Mouse (Mus musculus) heart, postnatal 0 days (tissue): ENCODE measurements at regions not wholly inside any gene's neighbourhood (a gene's known extent, or its start where the extent isn't known, plus 50 kb on each side); places are given as distances from the start of the nearest gene placed in this dataset.
A peak's percentile ranks its signal among the peaks of the same experiment; 100 is the strongest.

Experiments
- ATAC-seq: fragments of 200-750 bp; cut with Nextera tagmentation; 2 replicates; pipeline ENCODE4 v1.8.0; 2017; ENCODE audit warnings: low read depth, moderate number of reproducible peaks, moderate library complexity; ENCODE audit not compliant: insufficient read depth
- DNase-seq: peaks from one replicate; pipeline ENCODE4 v3.0.0-alpha.2; 2016; ENCODE audit warnings: low spot score
- H3K27ac ChIP-seq: fragments of 300-500 bp; sonication (generic); 2 replicates; pipeline ENCODE4 v1.5.1; 2014; ENCODE audit warnings: low read depth, mild to moderate bottlenecking
- H3K27me3 ChIP-seq: fragments of 300-500 bp; sonication (generic); 2 replicates; pipeline ENCODE4 v1.6.1; 2014; ENCODE audit warnings: low read length, mixed read lengths; ENCODE audit not compliant: control insufficient read depth, insufficient read depth
- H3K36me3 ChIP-seq: fragments of 300-500 bp; sonication (generic); replicated peaks from 2 replicates; pipeline ENCODE4 v1.6.1; 2014; ENCODE audit warnings: low read length, mixed read lengths; ENCODE audit not compliant: control insufficient read depth, insufficient read depth
- H3K4me1 ChIP-seq: fragments of 300-500 bp; sonication (generic); 2 replicates; pipeline ENCODE4 v1.6.1; 2014; ENCODE audit warnings: antibody characterized with exemption; ENCODE audit not compliant: control insufficient read depth, insufficient read depth
- H3K4me2 ChIP-seq: fragments of 300-500 bp; sonication (generic); 2 replicates; pipeline ENCODE4 v1.6.1; 2014; ENCODE audit warnings: low read depth, mild to moderate bottlenecking, low read length, moderate library complexity
- H3K4me3 ChIP-seq: fragments of 300-500 bp; sonication (generic); 2 replicates; pipeline ENCODE4 v1.5.1; 2014; ENCODE audit warnings: low read depth, low read length
- H3K9ac ChIP-seq: fragments of 300-500 bp; sonication (generic); replicated peaks from 2 replicates; pipeline ENCODE4 v1.6.1; 2014; ENCODE audit warnings: low read depth, low read length, mixed read lengths
- H3K9me3 ChIP-seq: fragments of 300-500 bp; sonication (generic); replicated peaks from 2 replicates; pipeline ENCODE4 v1.6.1; 2016; ENCODE audit warnings: low read length; ENCODE audit not compliant: control insufficient read depth
- CTCF ChIP-seq: IDR thresholded peaks from 2 replicates; pipeline ENCODE4 v1.5.1; 2016; ENCODE audit warnings: antibody characterized with exemption, control low read depth, low read depth
- EP300 ChIP-seq: IDR thresholded peaks from 2 replicates; pipeline ENCODE4 v1.6.1; 2016; ENCODE audit warnings: antibody characterized with exemption, low read depth
- WGBS: fragments of 180-500 bp; shearing (Covaris S2); extraction: QIAGEN DNeasy Blood & Tissue Kit; methylation state at CpG from one replicate; pipeline ENCODE4 v1.1.7; 2014; 5-methylcytosine and 5-hydroxymethylcytosine counted together

DNA sequence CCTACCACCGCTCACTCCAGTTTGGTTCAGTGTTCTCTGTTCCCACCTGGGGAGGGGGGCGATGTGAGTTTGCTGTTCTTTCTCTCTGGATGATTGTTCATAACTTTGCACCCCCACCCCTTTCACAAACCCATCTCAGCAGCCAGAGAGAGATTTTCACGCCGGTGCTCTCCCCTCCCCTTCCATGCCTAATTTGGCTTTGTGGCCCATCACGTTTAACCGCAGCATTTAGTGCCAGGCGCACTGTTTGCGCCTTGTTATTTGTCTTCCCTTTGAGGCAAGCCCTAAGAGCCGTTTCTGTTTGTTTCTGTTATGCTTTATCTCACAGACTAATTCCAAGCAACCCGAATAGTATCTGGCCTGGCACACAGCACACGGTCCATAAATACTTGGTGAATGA lies 160.6 kb downstream of the Evx1 start:
- 33% methylated on average over 11 of the region's 11 CpGs for WGBS
- no peak overlapping the region for H3K4me3 ChIP-seq
- no peaks in the 10 kb centered on the region for H3K36me3 ChIP-seq
- no peak for DNase-seq
- no peaks in the 10 kb centered on the region for H3K9me3 ChIP-seq
- H3K4me1 ChIP-seq: peaks cover 10% of the 10 kb centered on the region; the same call in 1 of the 2 replicates
- ATAC-seq: no peak
- H3K27ac ChIP-seq: no peak overlapping the region
- H3K27me3 ChIP-seq: no peaks in the 10 kb centered on the region
- TF ChIP-seq CTCF: no peak
- no peak for TF ChIP-seq EP300
- H3K9ac ChIP-seq: no peak overlapping the region
- peak overlapping the region; percentile 19; the same call in 1 of the 2 replicates for H3K4me2 ChIP-seq

DNA sequence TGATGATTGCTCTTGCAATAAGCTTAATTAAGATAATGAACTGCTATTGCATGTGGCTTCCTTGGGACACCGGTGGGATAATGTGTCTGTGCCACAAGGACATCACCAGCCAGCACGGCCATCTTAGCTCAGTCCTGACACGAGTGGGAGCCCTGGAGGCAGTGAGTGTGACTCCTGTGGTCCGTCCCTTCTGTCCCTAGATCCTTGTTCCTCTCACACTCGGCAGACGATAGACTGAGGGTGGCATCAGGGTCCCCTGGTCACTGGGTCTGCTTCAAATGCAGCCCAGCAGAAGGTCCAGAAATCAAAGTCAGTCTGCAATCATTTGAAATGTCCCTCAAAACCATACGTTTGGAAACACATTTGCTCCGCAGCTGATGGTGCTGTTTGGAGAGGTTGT lies 162.4 kb downstream of the Evx1 start:
- H3K4me2 ChIP-seq: no peak overlapping the region
- no peak overlapping the region for H3K4me3 ChIP-seq
- ATAC-seq: no peak
- no peak for TF ChIP-seq EP300
- no peak for TF ChIP-seq CTCF
- no peaks in the 10 kb centered on the region for H3K36me3 ChIP-seq
- H3K9me3 ChIP-seq: no peaks in the 10 kb centered on the region
- no peak overlapping the region for H3K9ac ChIP-seq
- no peak for DNase-seq
- H3K4me1 ChIP-seq: peaks cover 15% of the 10 kb centered on the region; the same call in 1 of the 2 replicates
- H3K27me3 ChIP-seq: no peaks in the 10 kb centered on the region
- 86% methylated on average over 8 of the region's 8 CpGs for WGBS
- H3K27ac ChIP-seq: no peak overlapping the region

DNA sequence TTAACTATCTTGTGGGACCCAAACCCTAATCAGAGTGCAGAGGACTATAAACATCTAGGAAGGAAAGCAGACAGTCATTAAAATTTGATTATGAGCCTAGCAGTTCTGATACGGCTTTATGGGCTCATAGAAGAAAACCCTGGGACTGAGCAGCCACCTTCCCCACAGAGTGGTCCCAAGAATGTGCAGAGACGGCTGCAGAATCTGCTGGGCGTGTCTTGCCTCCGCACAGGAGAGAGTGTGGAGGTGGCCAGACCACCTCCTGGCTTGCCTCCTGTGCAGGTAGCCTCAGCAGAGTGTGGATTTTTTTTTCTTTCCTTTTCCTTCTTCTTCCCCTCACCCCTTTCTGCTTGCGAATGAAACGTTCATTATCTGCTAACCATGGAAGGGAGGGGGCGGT lies 163.3 kb downstream of the Hibadh start:
- TF ChIP-seq EP300 (no peak), CTCF (no peak)
- Histone ChIP-seq H3K27ac (no peak overlapping the region), H3K27me3 (no peaks in the 10 kb centered on the region), H3K36me3 (no peaks in the 10 kb centered on the region), H3K4me1 (peaks cover 15% of the 10 kb centered on the region; the same call in 1 of the 2 replicates), H3K4me3 (no peak overlapping the region), H3K9ac (no peak overlapping the region), H3K9me3 (no peaks in the 10 kb centered on the region), H3K4me2 (no peak overlapping the region)
- ATAC-seq (no peak), DNase-seq (no peak)
- WGBS: 61% methylated on average over 7 of the region's 7 CpGs

DNA sequence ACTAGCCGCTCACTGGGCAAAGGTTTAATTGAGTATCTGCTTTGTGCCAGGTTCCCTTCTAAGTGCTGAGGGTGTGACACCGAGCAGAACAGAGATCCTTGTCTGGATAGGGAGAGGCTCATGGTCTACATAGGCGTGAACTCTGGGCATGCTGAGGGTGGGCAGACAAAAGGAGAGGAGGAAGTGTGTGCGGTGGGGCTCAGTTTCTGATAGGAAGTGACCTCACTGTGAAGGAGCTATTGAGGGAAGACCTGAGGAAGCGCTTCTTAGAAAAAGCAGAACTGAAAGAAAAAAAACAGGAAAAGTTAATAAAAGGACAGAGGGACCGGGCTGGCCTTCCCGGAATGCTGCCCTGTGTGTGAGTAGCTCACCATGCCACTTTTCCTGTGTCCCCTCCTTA lies 162.8 kb downstream of the Hibadh start:
- no peak for TF ChIP-seq CTCF
- no peak for TF ChIP-seq EP300
- Histone ChIP-seq H3K9me3 (no peaks in the 10 kb centered on the region), H3K27ac (no peak overlapping the region), H3K9ac (no peak overlapping the region), H3K27me3 (no peaks in the 10 kb centered on the region), H3K36me3 (no peaks in the 10 kb centered on the region), H3K4me3 (no peak overlapping the region), H3K4me1 (peaks cover 15% of the 10 kb centered on the region; the same call in 1 of the 2 replicates), H3K4me2 (no peak overlapping the region)
- DNase-seq (no peak), ATAC-seq (no peak)
- 66% methylated on average over 7 of the region's 7 CpGs for WGBS

DNA sequence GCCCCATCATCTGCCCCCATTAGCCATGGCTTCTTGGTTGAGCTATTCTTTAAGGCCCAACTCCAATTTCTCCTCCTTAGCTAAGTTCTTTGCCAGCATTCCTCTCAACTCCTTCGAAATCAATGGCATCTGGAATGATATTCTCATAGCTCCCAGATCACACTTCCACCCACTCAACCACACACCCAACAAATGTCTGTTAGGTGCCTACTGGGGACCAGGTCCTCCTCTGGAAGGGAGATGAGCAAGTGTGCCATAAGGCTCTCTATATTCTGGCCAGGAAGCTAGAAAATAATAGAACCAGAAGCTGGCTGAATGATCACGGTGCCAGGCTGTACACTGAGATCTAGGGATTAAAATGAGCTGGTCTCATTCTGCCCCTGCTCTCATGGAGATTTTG lies 161.6 kb downstream of the Hibadh start:
- Histone ChIP-seq H3K4me3 (no peak overlapping the region), H3K4me1 (peaks cover 15% of the 10 kb centered on the region; the same call in 1 of the 2 replicates), H3K27me3 (no peaks in the 10 kb centered on the region), H3K27ac (no peak overlapping the region; the same call in 1 of the 2 replicates), H3K9ac (no peak overlapping the region), H3K9me3 (no peaks in the 10 kb centered on the region), H3K4me2 (no peak overlapping the region), H3K36me3 (no peaks in the 10 kb centered on the region)
- 81% methylated on average over 2 of the region's 2 CpGs for WGBS
- no peak for TF ChIP-seq CTCF
- no peak for TF ChIP-seq EP300
- DNase-seq: no peak
- no peak for ATAC-seq

GRCm38 (mm10) chr6:52479200-52479599 lies 161.0 kb downstream of the Hibadh start:
- Histone ChIP-seq H3K9ac (no peak overlapping the region), H3K4me3 (no peak overlapping the region), H3K36me3 (no peaks in the 10 kb centered on the region), H3K27ac (no peak overlapping the region; the same call in 1 of the 2 replicates), H3K9me3 (no peaks in the 10 kb centered on the region), H3K27me3 (no peaks in the 10 kb centered on the region), H3K4me2 (no peak overlapping the region), H3K4me1 (peaks cover 10% of the 10 kb centered on the region; the same call in 1 of the 2 replicates)
- TF ChIP-seq CTCF (no peak), EP300 (no peak)
- 52% methylated on average over 12 of the region's 12 CpGs for WGBS
- DNase-seq (peak; percentile 35), ATAC-seq (no peak)
